Mouse (Mus musculus) left cerebral cortex, adult 8-10 months (tissue): ENCODE measurements around the gene Agpat3. TPM values are rescaled to one million over a fixed set of nuclear protein-coding genes. Genes with fewer than 3 reads are reported as not detected.

Experiments
- DNase-seq, 2 experiments: peaks; one replicate each; pipeline ENCODE4 v3.0.0; 2022; ENCODE audit warnings: low spot score in 2 of 2
- total RNA-seq, 4 experiments: library from RNA; stranded (reverse); gene quantifications; 2 replicates each; pipeline ENCODE4 v1.2.4; 2022

Gene Agpat3
- 100 to 1,000 TPM; 218 to 243 (median 229) TPM for total RNA-seq

GRCm38 (mm10) chr10:78351887-78352665 lies at the start of gene Agpat3:
Gene Agpat3 (minus strand): TSS chr10:78352489.
- peak; percentile 45 to 47 for DNase-seq

- no peak for DNase-seq
Measured at GRCm38 (mm10) chr10:78401127-78401526, 48.8 kb upstream of the Agpat3 start.

- no peak for DNase-seq
Measured at GRCm38 (mm10) chr10:78399090-78399657, 46.9 kb upstream of the Agpat3 start.

DNA sequence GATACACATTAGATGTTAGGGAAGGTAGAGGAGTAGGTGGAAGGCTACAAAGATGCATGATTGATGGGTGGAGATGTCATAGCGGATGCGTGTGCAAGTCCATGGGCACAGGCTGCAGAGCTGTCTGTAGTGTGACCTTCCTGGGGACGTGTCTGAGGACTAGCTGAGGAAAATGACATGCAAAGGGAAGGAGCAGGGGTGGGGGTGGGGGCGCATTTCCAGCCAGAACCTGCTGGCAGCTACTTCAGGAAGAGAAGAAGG lies 44.3 kb upstream of the Agpat3 start:
- no peak for DNase-seq

GRCm38 (mm10) chr10:78395819-78396624 lies 43.7 kb upstream of the Agpat3 start:
- DNase-seq, result peak; percentile 92 to 99

- no peak for DNase-seq
Measured at GRCm38 (mm10) chr10:78395377-78395776, 43.1 kb upstream of the Agpat3 start.

GRCm38 (mm10) chr10:78392072-78392471 lies 39.8 kb upstream of the Agpat3 start:
- peak; percentile 61 to 78 for DNase-seq

DNA sequence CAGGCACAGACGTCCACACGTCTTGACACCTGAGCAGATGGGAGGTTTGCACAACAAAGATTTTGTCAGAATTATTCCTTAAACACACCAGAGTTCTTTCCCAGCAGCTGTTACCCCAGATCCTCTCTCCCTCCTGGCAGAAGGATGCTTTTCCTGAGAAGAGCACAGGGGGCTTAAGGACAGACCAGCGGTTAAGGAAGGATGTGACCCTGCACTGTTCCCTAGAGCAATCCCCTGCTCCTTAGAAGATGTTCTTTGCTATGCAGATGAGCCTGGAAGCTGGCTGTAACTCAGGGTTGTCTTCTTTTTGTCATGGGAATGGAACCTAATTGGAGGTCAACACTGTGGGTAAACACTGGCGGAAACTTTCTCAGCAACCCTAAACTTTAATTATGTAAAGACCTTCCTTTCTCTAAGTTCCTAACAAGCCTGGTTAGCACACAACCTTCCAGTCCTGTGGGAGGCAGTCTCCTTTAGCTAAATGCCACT lies 38.7 kb upstream of the Agpat3 start:
- no peak for DNase-seq

DNA sequence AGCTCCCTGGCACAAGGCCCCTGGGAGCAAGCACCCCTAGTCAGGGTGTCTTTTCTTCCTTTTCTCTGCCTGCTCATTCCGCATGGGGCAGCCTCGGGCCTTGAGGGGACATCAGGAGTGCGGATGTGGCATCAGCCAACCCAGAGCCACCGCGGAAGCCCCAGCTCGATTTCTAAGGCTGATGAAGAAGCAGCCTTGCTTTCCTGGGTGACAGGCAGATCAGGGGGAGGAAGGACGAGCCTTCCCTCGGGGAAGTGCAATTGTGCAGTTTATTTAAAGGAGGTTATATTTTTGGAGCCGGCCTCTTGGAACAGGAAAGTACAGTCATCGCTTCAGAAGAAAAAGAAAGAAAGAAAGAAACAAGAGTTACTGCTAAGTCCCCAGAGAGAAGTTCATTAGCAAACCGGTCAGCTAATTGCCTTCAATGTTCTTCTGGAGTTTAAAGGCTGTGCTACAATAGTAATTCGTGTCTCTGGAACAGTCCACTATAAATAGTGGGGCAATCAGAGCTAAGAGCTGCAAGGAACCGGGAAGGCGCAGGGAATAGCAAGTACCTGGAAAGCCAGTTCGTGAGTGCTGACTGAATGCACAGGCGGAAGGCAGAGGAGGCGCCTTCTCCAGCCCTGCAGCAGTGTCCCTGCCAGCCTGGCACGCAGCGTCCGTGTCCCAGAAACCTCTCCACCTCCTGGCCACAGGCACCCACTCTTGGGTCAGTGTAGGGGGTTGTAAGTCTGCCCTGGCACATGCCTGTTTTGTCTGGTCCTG lies 36.1 kb upstream of the Agpat3 start:
- peak; percentile 58 to 73 for DNase-seq

- peak in 1 of 2 experiments; percentile 59 for DNase-seq
Measured at GRCm38 (mm10) chr10:78385520-78385919, 33.2 kb upstream of the Agpat3 start.

DNA sequence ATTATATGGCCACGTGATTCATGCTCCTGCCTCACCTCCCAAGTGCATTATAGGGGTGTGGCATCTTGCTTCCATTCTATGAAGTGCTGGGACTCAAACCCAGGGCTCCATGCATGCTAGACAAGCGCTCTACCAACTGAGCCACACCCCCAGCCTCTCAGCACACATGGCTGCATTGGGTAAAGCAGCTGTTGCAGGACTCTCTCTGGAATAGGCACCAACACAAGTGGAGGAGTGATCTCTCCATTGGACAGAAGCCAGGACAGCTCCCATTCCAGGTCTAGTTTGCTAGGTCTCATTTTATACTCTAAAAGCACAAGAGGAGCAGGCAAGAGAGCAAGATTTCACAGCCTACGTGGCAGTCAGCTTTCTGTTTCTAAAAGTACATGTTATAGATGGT lies 31.3 kb upstream of the Agpat3 start:
- DNase-seq, result no peak

GRCm38 (mm10) chr10:78378516-78378915 lies 26.2 kb upstream of the Agpat3 start:
- DNase-seq, result no peak

- no peak for DNase-seq
Measured at GRCm38 (mm10) chr10:78372681-78373668, 20.7 kb upstream of the Agpat3 start.

DNA sequence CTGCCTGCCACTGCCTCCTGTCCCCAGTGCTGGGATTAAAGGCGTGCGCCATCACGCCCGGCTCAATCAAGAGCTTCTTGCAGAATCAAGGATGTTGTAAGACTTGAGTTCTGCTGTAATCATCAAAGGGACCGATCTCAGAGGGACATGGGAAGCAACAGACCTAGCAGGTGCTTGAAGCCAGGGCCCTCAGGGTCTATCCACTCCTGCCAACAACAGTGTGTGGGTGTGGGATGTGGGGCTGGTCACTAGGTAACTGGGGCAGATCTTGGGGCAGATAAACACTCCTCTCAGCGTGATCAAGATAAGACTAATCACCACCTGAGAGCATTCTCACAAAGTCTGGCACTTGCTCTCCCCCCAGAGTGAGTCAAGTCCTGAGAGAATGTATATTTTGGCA lies 19.5 kb upstream of the Agpat3 start:
- DNase-seq, result no peak

DNA sequence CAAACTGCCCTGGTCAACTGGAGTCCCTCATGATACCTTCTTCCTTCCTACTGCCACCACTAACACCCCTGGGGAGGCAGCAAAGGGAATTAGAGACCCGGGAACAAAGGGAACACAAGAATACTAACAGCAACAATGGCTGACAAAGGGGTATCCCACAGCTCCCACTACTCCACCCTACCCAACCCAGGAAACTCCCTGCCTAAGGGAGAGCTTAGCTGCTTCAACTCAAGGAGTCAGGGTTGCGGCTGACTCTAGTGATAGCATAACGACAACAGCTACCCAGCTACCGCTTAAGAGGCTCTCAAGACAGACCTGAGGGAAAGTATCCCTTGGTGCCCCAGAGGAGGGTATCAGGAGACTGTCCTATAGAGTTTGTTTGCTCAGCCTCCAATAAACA lies 15.3 kb upstream of the Agpat3 start:
- DNase-seq, result no peak

GRCm38 (mm10) chr10:78366851-78367312 lies 14.6 kb upstream of the Agpat3 start:
- no peak for DNase-seq

DNA sequence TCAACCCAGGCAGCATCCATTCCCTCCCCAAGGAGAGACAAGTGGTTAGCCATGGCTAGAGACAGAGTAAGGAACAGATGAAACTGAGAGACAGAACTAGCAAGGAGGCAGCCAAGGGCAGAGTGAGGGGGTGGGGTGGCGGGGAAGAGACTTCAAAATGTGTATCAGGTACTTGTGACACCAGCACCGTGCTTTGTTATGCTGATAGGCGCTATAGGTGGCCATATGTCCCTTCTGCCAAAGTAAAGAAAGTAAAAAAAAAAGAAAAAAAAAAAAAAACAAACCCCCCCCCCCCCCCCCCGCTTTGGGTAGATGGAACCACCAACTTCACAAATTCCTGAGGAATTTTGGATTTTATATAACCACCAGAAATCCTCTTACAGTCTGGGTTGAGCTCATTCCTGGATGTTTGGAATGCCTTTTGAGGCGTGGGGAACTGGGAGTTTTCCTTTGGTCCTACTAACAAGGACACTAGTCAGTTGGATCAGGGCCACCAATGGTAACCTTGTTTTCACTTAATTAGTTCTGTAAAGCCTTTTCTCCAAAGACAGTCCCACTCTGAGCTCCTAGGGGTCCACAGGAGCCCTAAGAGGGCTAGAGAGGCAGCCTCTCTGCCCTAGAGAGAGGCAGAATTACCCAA lies 14.0 kb upstream of the Agpat3 start:
- no peak for DNase-seq

- DNase-seq, result no peak
Measured at GRCm38 (mm10) chr10:78365555-78365954, 13.3 kb upstream of the Agpat3 start.

GRCm38 (mm10) chr10:78364106-78364505 lies 11.8 kb upstream of the Agpat3 start:
- DNase-seq, result no peak

GRCm38 (mm10) chr10:78363366-78363765 lies 11.1 kb upstream of the Agpat3 start:
- DNase-seq, result no peak
